Mouse (Mus musculus) myocyte (in vitro differentiated cells): ENCODE data around the gene Cnppd1.

Experiments
- POLR2A ChIP-seq: IDR thresholded peaks from one replicate; pipeline ENCODE4 v1.6.1; 2011; ENCODE audit warnings: low read depth, mild to moderate bottlenecking, control low read depth, moderate library complexity; ENCODE audit not compliant: insufficient read length
- USF1 ChIP-seq: IDR thresholded peaks from one replicate; pipeline ENCODE4 v1.6.1; 2011; ENCODE audit warnings: low read depth, mild to moderate bottlenecking, control low read depth, moderate library complexity

- TF ChIP-seq POLR2A, result no peak
- TF ChIP-seq USF1, result no peak
Observed at GRCm38 (mm10) chr1:75147411-75148135, 5.1 kb upstream of the Cnppd1 start.
